Mouse (Mus musculus): ENCODE measurements around the gene Nfasc. TPM values are rescaled to one million over a fixed set of nuclear protein-coding genes. Genes with fewer than 3 reads are reported as not detected.

Gene Nfasc
- polyA plus RNA-seq, 1 experiment from 2014 or later: 0.99 TPM

GRCm38 (mm10) chr1:132542762-132543306 lies 198.8 kb downstream of the Nfasc start, which contains the start of gene Cntn2:
Cntn2 (minus strand) TSS chr1:132543256.
- DNase-seq (ENCODE audit: low spot score): peak; percentile 50

GRCm38 (mm10) chr1:132541824-132542599 lies 199.6 kb downstream of the Nfasc start:
- H3K27ac ChIP-seq (replicated peaks; ENCODE audit: low read depth, low read length): no peak overlapping the region
- H3K4me2 ChIP-seq (ENCODE audit: low read depth, severe bottlenecking): peak overlapping the region; percentile 56; the same call in 1 of the 2 replicates
- WGBS: 7% methylated on average over 5 of the region's 5 CpGs
- ATAC-seq (ENCODE audit: insufficient number of reproducible peaks, low FRiP score, low TSS enrichment, low read depth): 0 out of 2 replicates have a peak, but pooled peaks have one; percentile 5
- no peak overlapping the region for H3K9ac ChIP-seq (ENCODE audit: low read length)
- peaks cover 15% of the 10 kb centered on the region for H3K4me1 ChIP-seq (ENCODE audit: control insufficient read depth, insufficient read depth, low read length)
- no peaks in the 10 kb centered on the region for H3K9me3 ChIP-seq (ENCODE audit: control insufficient read depth, low read length)
- H3K36me3 ChIP-seq (ENCODE audit: control insufficient read depth, insufficient read depth, low read length): no peaks in the 10 kb centered on the region
- peak overlapping the region; percentile 26 for H3K4me3 ChIP-seq (ENCODE audit: low read depth, low read length)
- DNase-seq (ENCODE audit: low spot score): no peak
- peaks cover 41% of the 10 kb centered on the region for H3K27me3 ChIP-seq (ENCODE audit: control insufficient read depth, insufficient read depth, low read length)

More at GRCm38 (mm10) chr1:132542762-132543306, 198.8 kb downstream of the Nfasc start, which contains the start of gene Cntn2:
- Histone ChIP-seq H3K27ac (replicated peaks; ENCODE audit: low read depth, low read length) (no peak within 1 kb of the TSS), H3K4me3 (ENCODE audit: low read depth, low read length) (peak within 1 kb of the TSS; percentile 26), H3K9me3 (ENCODE audit: control insufficient read depth, low read length) (no peaks in the 10 kb centered on the region), H3K9ac (ENCODE audit: low read length) (no peak within 1 kb of the TSS), H3K36me3 (ENCODE audit: control insufficient read depth, insufficient read depth, low read length) (no peaks in the 10 kb centered on the region), H3K4me1 (ENCODE audit: control insufficient read depth, insufficient read depth, low read length) (peaks cover 15% of the 10 kb centered on the region), H3K27me3 (ENCODE audit: control insufficient read depth, insufficient read depth, low read length) (peaks cover 41% of the 10 kb centered on the region), H3K4me2 (ENCODE audit: low read depth, severe bottlenecking) (peak within 1 kb of the TSS; percentile 56)
- WGBS: 1% methylated on average over 30 of the region's 30 CpGs
- ATAC-seq (ENCODE audit: insufficient number of reproducible peaks, low FRiP score, low TSS enrichment, low read depth): no peak

DNA sequence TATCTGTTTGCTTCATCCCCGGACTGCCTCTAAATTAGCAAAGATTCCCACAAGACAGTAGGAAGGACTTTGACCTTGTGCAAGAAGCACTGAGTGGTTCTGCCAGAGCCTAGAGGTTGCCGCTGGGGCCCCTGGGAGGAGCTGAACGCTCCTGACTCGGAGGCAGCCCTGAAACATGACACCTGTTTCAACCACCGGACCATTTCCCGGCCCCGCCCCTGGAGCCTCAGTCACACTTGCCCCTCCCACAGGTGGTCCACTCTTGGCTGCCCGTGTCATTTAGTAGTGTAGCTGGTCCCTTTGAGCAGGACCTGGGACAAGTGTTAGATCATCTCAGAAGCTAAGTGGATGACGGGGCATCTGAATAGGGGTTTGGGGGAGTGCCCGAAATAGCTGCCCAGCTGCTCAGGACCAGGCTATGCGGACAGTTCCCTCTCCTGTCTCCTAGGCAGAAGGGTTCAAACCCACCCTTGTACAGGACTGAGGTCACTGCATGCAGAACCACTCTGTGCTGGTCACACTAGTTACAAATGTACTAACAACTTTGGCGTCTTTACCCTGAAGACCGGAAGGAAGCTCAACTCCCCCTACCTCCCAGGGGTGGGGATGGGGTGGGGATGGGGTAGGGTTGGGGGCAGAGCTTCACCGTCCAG lies 200.3 kb downstream of the Nfasc start:
- no peak overlapping the region for H3K9ac ChIP-seq (ENCODE audit: low read length)
- H3K4me3 ChIP-seq (ENCODE audit: low read depth, low read length): no peak overlapping the region
- 5% methylated on average over 14 of the region's 14 CpGs for WGBS
- DNase-seq (ENCODE audit: low spot score) (peak; percentile 86), ATAC-seq (ENCODE audit: insufficient number of reproducible peaks, low FRiP score, low TSS enrichment, low read depth) (peak; percentile 74)
- H3K4me2 ChIP-seq (ENCODE audit: low read depth, severe bottlenecking): no peak overlapping the region
- no peaks in the 10 kb centered on the region for H3K9me3 ChIP-seq (ENCODE audit: control insufficient read depth, low read length)
- H3K4me1 ChIP-seq (ENCODE audit: control insufficient read depth, insufficient read depth, low read length): peaks cover 15% of the 10 kb centered on the region
- peaks cover 41% of the 10 kb centered on the region for H3K27me3 ChIP-seq (ENCODE audit: control insufficient read depth, insufficient read depth, low read length)
- H3K27ac ChIP-seq (replicated peaks; ENCODE audit: low read depth, low read length): no peak overlapping the region
- no peaks in the 10 kb centered on the region for H3K36me3 ChIP-seq (ENCODE audit: control insufficient read depth, insufficient read depth, low read length)

GRCm38 (mm10) chr1:132540701-132541100 lies 200.9 kb downstream of the Nfasc start:
- Histone ChIP-seq H3K27me3 (ENCODE audit: control insufficient read depth, insufficient read depth, low read length) (peaks cover 36% of the 10 kb centered on the region), H3K9ac (ENCODE audit: low read length) (no peak overlapping the region), H3K27ac (replicated peaks; ENCODE audit: low read depth, low read length) (no peak overlapping the region), H3K9me3 (ENCODE audit: control insufficient read depth, low read length) (no peaks in the 10 kb centered on the region), H3K4me3 (ENCODE audit: low read depth, low read length) (no peak overlapping the region), H3K4me1 (ENCODE audit: control insufficient read depth, insufficient read depth, low read length) (peaks cover 15% of the 10 kb centered on the region), H3K36me3 (ENCODE audit: control insufficient read depth, insufficient read depth, low read length) (no peaks in the 10 kb centered on the region), H3K4me2 (ENCODE audit: low read depth, severe bottlenecking) (no peak overlapping the region)
- DNase-seq (ENCODE audit: low spot score): no peak
- no peak for ATAC-seq (ENCODE audit: insufficient number of reproducible peaks, low FRiP score, low TSS enrichment, low read depth)
- 59% methylated on average over 7 of the region's 7 CpGs for WGBS

- no peak for ATAC-seq (ENCODE audit: insufficient number of reproducible peaks, low FRiP score, low TSS enrichment, low read depth)
- H3K27me3 ChIP-seq (ENCODE audit: control insufficient read depth, insufficient read depth, low read length): peaks cover 17% of the 10 kb centered on the region
- no peak overlapping the region for H3K9ac ChIP-seq (ENCODE audit: low read length)
- 83% methylated on average over 5 of the region's 5 CpGs for WGBS
- no peak overlapping the region for H3K27ac ChIP-seq (replicated peaks; ENCODE audit: low read depth, low read length)
- no peaks in the 10 kb centered on the region for H3K36me3 ChIP-seq (ENCODE audit: control insufficient read depth, insufficient read depth, low read length)
- H3K9me3 ChIP-seq (ENCODE audit: control insufficient read depth, low read length): no peaks in the 10 kb centered on the region
- H3K4me1 ChIP-seq (ENCODE audit: control insufficient read depth, insufficient read depth, low read length): peaks cover 27% of the 10 kb centered on the region
- DNase-seq (ENCODE audit: low spot score): no peak
- no peak overlapping the region for H3K4me2 ChIP-seq (ENCODE audit: low read depth, severe bottlenecking)
- no peak overlapping the region for H3K4me3 ChIP-seq (ENCODE audit: low read depth, low read length)
Observed at GRCm38 (mm10) chr1:132537736-132538135, 203.9 kb downstream of the Nfasc start.

GRCm38 (mm10) chr1:132536416-132536815 lies 205.2 kb downstream of the Nfasc start:
- Histone ChIP-seq H3K27me3 (ENCODE audit: control insufficient read depth, insufficient read depth, low read length) (peaks cover 4% of the 10 kb centered on the region), H3K4me2 (ENCODE audit: low read depth, severe bottlenecking) (no peak overlapping the region), H3K4me3 (ENCODE audit: low read depth, low read length) (no peak overlapping the region), H3K36me3 (ENCODE audit: control insufficient read depth, insufficient read depth, low read length) (no peaks in the 10 kb centered on the region), H3K27ac (replicated peaks; ENCODE audit: low read depth, low read length) (no peak overlapping the region), H3K9ac (ENCODE audit: low read length) (no peak overlapping the region), H3K4me1 (ENCODE audit: control insufficient read depth, insufficient read depth, low read length) (peaks cover 19% of the 10 kb centered on the region), H3K9me3 (ENCODE audit: control insufficient read depth, low read length) (no peaks in the 10 kb centered on the region)
- no peak for ATAC-seq (ENCODE audit: insufficient number of reproducible peaks, low FRiP score, low TSS enrichment, low read depth)
- no peak for DNase-seq (ENCODE audit: low spot score)
- 74% methylated on average over 3 of the region's 3 CpGs for WGBS

DNA sequence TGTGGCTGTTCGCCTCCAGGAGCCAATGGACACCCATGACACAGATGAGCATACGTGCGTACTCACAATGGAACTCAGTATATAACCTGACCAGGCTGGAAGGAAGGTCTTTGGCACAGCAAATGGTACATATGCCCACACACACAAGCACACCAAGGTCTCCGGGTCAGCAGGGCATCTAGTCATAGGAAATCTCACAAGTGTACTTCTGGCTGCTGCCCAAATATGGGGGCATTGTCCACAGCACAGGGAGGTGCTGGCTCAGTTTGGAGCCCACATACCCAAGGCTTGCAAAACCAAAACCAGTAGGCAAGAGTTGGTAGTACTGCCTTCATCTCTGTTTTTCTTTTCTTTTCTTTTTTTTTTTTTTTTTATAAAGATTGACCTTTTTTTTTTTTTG lies 206.1 kb downstream of the Nfasc start:
- no peak for ATAC-seq (ENCODE audit: insufficient number of reproducible peaks, low FRiP score, low TSS enrichment, low read depth)
- H3K27ac ChIP-seq (replicated peaks; ENCODE audit: low read depth, low read length): no peak overlapping the region
- no peak overlapping the region for H3K9ac ChIP-seq (ENCODE audit: low read length)
- no peaks in the 10 kb centered on the region for H3K9me3 ChIP-seq (ENCODE audit: control insufficient read depth, low read length)
- no peaks in the 10 kb centered on the region for H3K36me3 ChIP-seq (ENCODE audit: control insufficient read depth, insufficient read depth, low read length)
- DNase-seq (ENCODE audit: low spot score): no peak
- 89% methylated on average over 4 of the region's 4 CpGs for WGBS
- H3K4me3 ChIP-seq (ENCODE audit: low read depth, low read length): no peak overlapping the region
- peaks cover 18% of the 10 kb centered on the region for H3K4me1 ChIP-seq (ENCODE audit: control insufficient read depth, insufficient read depth, low read length)
- no peak overlapping the region for H3K4me2 ChIP-seq (ENCODE audit: low read depth, severe bottlenecking)
- 0 out of 2 replicates have a peak, but pooled peaks cover 4% of the 10 kb centered on the region for H3K27me3 ChIP-seq (ENCODE audit: control insufficient read depth, insufficient read depth, low read length)

DNA sequence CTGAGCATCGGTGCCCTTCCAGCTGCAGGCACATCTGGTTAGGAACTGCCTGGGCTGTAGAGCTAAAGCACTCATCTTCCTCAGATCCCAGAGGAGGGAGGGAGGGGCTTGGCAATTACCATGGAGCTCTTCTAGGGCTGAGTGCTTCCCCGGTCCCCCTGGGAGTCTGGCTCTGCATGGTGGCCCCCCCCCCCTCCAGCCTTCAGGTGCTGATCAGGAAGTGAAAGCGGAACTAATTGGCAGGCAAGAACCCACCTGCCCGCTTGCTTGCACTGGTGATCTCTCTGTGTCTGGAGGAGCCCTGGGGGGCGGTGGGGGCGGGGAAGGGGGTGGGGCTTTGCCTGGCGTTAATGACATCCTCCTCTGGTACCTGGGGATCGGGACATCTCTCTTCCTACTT lies 207.8 kb downstream of the Nfasc start:
- peaks cover 23% of the 10 kb centered on the region for H3K4me1 ChIP-seq (ENCODE audit: control insufficient read depth, insufficient read depth, low read length)
- no peaks in the 10 kb centered on the region for H3K9me3 ChIP-seq (ENCODE audit: control insufficient read depth, low read length)
- whole genome bisulfite sequencing: under 1% methylated on average over 8 of the region's 8 CpGs
- H3K27me3 ChIP-seq (ENCODE audit: control insufficient read depth, insufficient read depth, low read length): 0 out of 2 replicates have a peak, but pooled peaks cover 4% of the 10 kb centered on the region
- no peak overlapping the region for H3K9ac ChIP-seq (ENCODE audit: low read length)
- no peak overlapping the region for H3K4me2 ChIP-seq (ENCODE audit: low read depth, severe bottlenecking)
- no peak overlapping the region for H3K27ac ChIP-seq (replicated peaks; ENCODE audit: low read depth, low read length)
- no peak overlapping the region for H3K4me3 ChIP-seq (ENCODE audit: low read depth, low read length)
- no peaks in the 10 kb centered on the region for H3K36me3 ChIP-seq (ENCODE audit: control insufficient read depth, insufficient read depth, low read length)
- ATAC-seq (ENCODE audit: insufficient number of reproducible peaks, low FRiP score, low TSS enrichment, low read depth) (no peak), DNase-seq (ENCODE audit: low spot score) (no peak)

Data from limb, embryonic 11.5 days (tissue).